Mouse (Mus musculus) B cell, adult 2 months (primary cell): ENCODE measurements at regions not wholly inside any gene's neighbourhood (a gene's known extent, or its start where the extent isn't known, plus 50 kb on each side); places are given as distances from the start of the nearest gene placed in this dataset.

Source experiments
- DNase-seq, 2 experiments: peaks; one replicate each; pipeline ENCODE4 v3.0.0; 2022

DNA sequence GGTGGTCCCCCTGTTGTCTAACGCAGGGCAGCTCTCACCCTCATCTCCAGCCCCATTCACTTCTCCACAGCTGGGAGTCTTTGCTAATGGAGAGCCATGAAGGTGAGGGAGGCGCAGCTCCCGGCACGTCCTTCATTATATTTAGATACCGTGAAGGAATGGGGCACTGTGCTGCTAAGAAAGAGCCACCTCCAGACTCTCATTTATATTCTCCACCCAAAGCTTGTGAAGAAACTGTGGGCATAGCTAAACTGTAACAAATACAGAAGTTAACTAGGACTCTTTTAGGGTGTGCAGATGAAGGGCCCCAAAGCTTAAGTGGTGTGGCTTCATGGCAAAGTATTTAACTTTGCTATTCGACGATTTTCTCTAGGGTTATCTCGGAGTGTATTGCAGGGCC, 136.4 kb downstream of the Ddx11 start:
- DNase-seq: no peak

DNA sequence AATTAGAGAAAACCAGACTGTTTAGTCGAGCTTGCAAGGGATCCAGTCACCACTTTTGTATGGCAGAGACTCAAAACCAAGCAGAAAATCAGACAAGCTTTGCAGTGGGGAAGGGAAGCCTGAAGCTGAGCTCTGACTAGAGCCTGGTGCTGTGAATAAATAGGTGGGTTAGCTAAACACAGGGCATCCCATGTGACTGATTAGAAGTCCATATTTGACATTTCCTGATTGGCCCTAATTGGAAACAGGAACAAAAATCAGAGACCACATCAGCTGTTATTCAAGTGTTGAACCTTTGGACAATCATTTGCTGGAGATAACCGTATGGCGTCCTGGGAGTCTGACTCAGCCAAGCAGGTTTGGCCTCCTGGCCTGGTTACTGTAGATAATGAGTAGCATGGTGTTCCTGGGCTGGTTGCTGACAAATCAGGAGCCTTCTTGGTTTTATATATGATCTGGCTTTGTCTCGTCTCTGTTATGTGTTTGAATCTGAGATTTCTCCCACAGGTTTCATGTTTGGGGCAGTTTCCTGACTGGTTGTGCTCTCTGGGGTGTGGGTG, 139.4 kb downstream of the Ddx11 start:
- DNase-seq: no peak

DNA sequence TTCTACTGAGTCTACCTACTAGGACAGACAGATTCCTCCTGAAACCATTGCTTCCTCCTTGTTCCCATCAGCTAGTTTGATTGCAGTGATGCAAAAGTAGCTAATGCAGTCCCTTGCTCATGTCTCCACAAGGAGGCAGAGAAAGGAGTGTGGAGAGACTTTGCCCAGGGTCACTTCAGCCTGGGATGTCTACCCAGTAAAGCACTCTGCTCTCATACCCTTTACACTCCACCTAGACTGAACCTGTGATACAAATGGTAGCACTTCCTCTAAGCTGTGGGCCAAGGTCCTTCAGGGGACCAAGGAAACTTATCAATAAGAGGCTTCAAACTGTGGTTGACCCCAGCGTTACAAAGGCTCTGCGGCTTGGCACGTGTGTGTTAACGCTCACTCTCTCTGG, 140.1 kb downstream of the Ddx11 start:
- DNase-seq: no peak

DNA sequence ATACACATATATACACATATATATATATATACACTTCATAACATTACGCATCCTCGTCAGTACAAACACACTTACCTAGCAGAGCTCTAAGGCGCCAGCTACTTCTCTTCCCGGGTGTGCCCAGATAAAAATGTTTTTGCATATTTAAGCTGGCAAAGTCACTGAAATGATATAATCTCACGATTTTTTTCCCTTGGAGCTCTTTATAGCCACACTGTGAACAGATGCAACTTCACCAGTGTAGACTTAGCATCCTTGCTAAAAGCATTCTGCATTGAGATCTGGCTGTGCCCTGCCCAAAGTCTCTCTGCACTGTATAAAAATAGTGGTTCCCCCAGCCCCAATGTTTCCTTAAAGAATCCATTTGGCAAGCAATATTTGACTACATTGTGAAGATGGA, 143.5 kb downstream of the Ddx11 start:
- DNase-seq: no peak

DNA sequence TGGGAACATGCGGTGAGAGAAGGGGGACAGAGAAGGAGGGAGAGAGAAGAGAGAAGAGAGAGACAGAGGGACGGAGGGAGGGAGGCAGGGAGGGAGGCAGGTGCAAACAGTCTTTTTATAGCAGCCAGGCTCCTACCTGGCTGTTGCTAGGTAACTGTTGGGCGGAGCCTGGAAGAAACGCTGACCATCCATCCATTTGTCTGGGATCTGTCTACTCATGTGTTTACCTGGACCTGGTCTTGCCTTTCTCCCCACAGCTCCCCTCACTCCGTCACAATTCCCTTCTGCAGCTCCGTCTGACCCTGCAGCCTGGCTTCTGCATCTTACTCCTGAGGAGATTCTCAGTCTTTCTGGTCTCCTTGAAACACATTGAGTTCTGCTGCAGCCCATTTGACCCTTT, 144.5 kb downstream of the Ddx11 start:
- no peak for DNase-seq

DNA sequence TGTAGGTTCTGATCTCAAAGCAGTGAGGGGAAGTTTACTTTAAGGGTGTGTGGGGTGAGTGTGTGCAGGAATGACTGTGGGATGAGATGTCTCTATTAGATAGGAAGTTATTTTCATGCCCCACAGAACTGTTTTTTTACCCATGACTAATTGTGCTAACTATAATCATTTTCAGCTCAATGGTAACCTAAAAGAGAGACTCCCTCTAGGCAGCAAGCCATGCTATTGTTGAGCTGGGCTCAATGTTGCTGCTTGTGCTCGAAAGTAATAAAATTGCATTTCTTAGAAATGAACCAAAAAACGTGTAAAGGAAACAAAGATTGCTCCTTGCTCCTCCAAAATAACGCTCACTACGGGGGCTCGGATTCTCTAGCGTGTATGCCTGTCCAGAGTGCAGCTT, 146.2 kb downstream of the Ddx11 start:
- DNase-seq: no peak

DNA sequence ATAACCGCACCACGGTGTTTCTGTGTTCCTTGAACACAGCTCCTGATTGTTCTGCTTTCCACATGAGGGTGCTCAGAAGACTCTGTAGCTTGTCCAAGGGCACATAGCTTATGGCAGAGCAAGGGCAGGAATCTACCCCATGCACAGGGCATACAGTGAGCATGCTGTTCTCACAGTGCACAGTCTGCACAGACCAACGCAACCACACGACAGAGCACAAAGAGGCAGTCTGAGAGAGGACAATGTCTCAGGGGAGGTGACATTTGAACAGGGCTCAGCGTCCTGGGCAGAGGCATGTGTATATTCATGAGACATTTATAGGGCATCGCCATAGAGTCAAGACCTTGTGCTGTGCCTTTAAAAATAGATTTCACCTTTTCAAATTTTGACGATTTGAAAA, 148.6 kb downstream of the Ddx11 start:
- no peak for DNase-seq

DNA sequence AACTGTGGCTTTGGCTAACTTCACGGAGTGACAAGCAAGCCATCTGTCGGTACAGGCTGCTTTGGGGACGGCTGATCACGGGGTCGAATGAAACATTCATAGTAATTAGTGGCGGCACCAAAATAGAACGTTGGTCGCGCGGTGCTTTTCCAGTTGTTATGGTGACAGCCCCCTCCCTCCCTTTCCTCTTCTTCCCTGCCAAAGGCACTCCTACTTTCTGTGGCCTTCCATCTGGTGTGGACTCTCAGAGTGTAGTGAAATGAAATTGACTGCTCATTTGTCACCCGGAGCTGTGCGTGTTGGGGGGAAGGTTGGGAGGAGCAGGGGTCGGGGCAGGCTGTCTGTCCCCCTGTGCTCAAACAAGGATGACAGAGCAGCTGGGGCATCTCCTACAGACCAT, 153.5 kb downstream of the Ddx11 start:
- DNase-seq: no peak

DNA sequence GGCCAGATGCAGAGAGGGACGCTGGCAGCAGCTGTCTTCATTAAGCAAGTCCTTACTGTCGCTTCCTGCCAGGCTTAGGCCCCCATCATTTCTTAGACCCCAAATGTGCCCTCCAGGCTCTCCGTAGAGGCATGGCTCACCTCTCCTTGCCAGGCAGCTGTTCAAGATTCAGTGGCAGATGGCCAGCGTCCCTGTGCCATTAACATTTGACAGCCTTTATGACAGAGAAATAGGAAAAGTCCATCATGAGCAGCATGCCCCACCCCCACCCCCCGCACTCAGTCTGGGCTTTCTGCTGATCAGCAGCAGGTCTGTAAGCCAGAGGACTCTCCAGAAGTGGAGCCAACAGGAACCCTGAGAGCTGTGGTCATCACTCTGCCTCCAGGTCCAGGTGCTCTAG, 154.7 kb downstream of the Ddx11 start:
- no peak for DNase-seq

DNA sequence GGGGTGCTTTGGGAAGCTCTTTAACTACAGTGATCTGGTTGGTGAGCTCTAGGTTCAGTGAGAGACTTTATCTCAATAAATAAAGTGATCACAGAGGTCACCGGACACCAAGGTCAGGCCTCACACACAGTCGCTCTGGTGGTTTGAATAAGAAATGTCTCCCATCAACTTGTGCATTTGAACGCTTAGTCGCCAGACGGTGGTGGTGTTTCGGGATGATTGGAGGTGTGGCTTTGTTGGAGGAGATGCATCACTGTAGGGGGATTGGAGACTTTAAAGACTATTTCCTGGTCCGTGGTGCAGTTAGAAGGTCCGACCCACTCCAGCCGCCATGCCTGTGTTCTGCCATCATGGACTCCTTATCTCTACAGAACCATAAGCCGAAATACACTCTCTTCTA, 162.0 kb downstream of the Ddx11 start:
- no peak for DNase-seq
